Mouse (Mus musculus) neural tube, embryonic 15.5 days (tissue): ENCODE measurements around the gene Ece1. TPM values are rescaled to one million over a fixed set of nuclear protein-coding genes. Genes with fewer than 3 reads are reported as not detected.

Source experiments
- ATAC-seq: fragments of 200-750 bp; cut with Nextera tagmentation; 2 replicates; pipeline ENCODE4 v1.8.0; 2017; ENCODE audit warnings: mild to moderate bottlenecking, moderate TSS enrichment, moderate library complexity; ENCODE audit not compliant: low FRiP score
- H3K27ac ChIP-seq: fragments of 300-500 bp; sonication (generic); replicated peaks from 2 replicates; pipeline ENCODE4 v1.5.1; 2015; ENCODE audit warnings: mild to moderate bottlenecking, inconsistent platforms
- H3K27me3 ChIP-seq: fragments of 300-500 bp; sonication (generic); replicated peaks from 2 replicates; pipeline ENCODE4 v1.6.1; 2015; ENCODE audit warnings: inconsistent platforms
- H3K36me3 ChIP-seq: fragments of 300-500 bp; sonication (generic); 2 replicates; pipeline ENCODE4 v1.6.1; 2015; ENCODE audit warnings: inconsistent platforms
- H3K4me1 ChIP-seq: fragments of 300-500 bp; sonication (generic); 2 replicates; pipeline ENCODE4 v1.6.1; 2015; ENCODE audit warnings: inconsistent platforms
- H3K4me2 ChIP-seq: fragments of 300-500 bp; sonication (generic); 2 replicates; pipeline ENCODE4 v1.6.1; 2015; ENCODE audit warnings: inconsistent platforms, mild to moderate bottlenecking, moderate library complexity
- H3K4me3 ChIP-seq: fragments of 300-500 bp; sonication (generic); replicated peaks from 2 replicates; pipeline ENCODE4 v1.5.1; 2015; ENCODE audit warnings: mild to moderate bottlenecking, inconsistent platforms
- H3K9ac ChIP-seq: fragments of 300-500 bp; sonication (generic); replicated peaks from 2 replicates; pipeline ENCODE4 v1.6.1; 2015; ENCODE audit warnings: mild to moderate bottlenecking, inconsistent platforms
- H3K9me3 ChIP-seq: fragments of 300-500 bp; sonication (generic); replicated peaks from 2 replicates; pipeline ENCODE4 v1.6.1; 2016; ENCODE audit warnings: inconsistent platforms
- WGBS: fragments of 180-500 bp; shearing (Covaris S2); methylation state at CpG from one replicate; pipeline ENCODE4 v1.1.7; 2015; ENCODE audit warnings: mixed read lengths; 5-methylcytosine and 5-hydroxymethylcytosine counted together
- polyA plus RNA-seq: library from polyadenylated mRNA; unstranded; fragments of >200 nt; fragmentation: Nextera tagmentation; extraction: Ambion mirVana; gene quantifications from 2 replicates; pipeline ENCODE4 v1.2.1, GENCODE M21; 2015

The Ece1 gene
- polyA plus RNA-seq, 1 experiment from 2014 or later, result 23.0 TPM

DNA sequence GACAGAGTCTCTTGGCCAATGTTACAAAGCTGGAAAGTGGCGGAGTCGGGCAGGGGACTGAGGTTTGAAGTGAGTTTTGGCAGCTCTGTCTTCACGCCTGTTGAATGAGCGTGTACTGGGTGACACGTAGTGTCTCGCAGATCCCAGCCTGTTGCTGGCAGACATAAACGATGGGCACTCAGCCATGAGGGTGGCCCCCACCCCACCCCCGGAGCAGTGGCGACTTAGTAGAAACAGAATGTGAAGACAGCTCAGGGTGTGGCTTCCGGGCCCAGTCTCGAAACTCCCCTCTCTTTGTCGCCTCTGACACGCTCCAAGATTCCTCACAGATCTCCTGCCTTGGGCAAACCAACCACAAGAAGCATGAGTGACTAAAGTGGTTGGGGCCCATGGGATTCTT, 45.9 kb downstream of the Ece1 start:
- Histone ChIP-seq H3K9ac (no peak overlapping the region), H3K4me1 (peaks cover 17% of the 10 kb centered on the region), H3K4me3 (no peak overlapping the region), H3K27ac (no peak overlapping the region), H3K4me2 (no peak overlapping the region), H3K9me3 (no peaks in the 10 kb centered on the region), H3K27me3 (no peaks in the 10 kb centered on the region), H3K36me3 (no peaks in the 10 kb centered on the region)
- 59% methylated on average over 13 of the region's 13 CpGs for WGBS
- ATAC-seq, result no peak

DNA sequence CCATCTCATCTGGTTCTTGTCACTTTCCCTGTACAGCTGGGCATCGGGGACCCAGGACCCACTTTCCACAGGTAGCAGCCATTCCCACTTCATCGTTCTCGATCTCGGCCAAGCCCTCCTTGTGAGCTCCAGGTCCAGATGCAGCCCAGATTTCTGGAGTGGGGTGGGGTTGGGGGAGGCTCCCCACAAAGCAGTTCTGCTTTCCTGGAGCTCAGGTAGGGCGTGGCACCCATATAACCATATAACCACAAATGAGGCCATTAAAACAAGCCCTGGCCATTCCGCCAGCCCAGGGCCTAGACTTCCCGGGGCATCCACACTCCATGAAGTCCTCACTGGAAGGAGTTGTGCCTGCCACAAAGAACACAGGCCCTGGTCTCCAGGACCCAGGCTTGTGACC, 46.5 kb downstream of the Ece1 start:
- Histone ChIP-seq H3K9me3 (no peaks in the 10 kb centered on the region), H3K36me3 (no peaks in the 10 kb centered on the region), H3K27ac (no peak overlapping the region), H3K4me2 (no peak overlapping the region), H3K4me3 (no peak overlapping the region), H3K9ac (no peak overlapping the region), H3K4me1 (peaks cover 22% of the 10 kb centered on the region), H3K27me3 (no peaks in the 10 kb centered on the region)
- 77% methylated on average over 7 of the region's 7 CpGs for WGBS
- no peak for ATAC-seq

DNA sequence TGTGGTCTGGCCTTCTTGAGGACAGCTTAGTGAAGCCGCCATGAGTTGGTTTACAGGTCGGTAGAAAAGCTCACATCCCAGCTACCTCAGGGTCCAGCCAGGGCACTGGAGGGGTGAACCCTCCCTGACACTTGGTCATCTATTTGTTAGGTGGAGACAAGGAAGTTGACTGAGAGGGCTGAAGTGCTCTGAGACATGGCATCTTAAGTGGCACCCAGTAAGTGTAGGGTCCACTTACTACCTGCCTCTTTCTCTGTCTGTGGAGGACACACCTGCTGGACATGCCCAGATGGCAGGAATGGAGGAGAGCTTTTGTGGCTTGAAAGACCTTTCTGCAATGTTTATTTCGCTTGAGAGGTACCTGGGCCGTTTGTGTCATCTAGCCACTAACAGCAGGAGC, 46.9 kb downstream of the Ece1 start:
- no peaks in the 10 kb centered on the region for H3K9me3 ChIP-seq
- H3K36me3 ChIP-seq, result no peaks in the 10 kb centered on the region
- H3K27me3 ChIP-seq, result no peaks in the 10 kb centered on the region
- 70% methylated on average over 4 of the region's 4 CpGs for WGBS
- H3K27ac ChIP-seq, result no peak overlapping the region
- H3K9ac ChIP-seq, result no peak overlapping the region
- H3K4me2 ChIP-seq, result no peak overlapping the region
- ATAC-seq, result no peak
- no peak overlapping the region for H3K4me3 ChIP-seq
- peaks cover 26% of the 10 kb centered on the region for H3K4me1 ChIP-seq

DNA sequence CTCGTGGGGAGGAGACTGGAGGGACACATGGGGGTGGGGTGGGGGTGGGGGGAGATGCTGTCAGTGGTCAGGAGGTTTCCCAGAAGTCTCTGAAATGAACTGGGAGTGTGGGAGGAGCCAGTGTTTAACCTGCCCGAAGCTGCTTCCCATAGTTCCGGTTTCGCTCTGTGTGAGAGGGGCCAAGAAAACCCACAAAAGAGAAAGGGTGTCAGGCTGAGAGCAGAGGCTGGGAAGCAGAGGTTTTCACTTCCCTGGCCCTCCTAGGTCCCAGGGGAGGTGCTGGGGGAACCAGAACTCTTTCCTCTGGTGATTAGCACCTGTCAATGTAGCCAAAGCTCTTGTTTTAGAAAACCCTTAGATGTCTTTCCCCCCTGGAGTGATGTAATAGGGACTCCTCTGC, 47.4 kb downstream of the Ece1 start:
- no peak overlapping the region for H3K9ac ChIP-seq
- ATAC-seq, result no peak
- peaks cover 30% of the 10 kb centered on the region for H3K4me1 ChIP-seq
- no peaks in the 10 kb centered on the region for H3K27me3 ChIP-seq
- no peak overlapping the region for H3K27ac ChIP-seq
- WGBS, result 59% methylated on average over 4 of the region's 4 CpGs
- H3K4me3 ChIP-seq, result no peak overlapping the region
- H3K36me3 ChIP-seq, result no peaks in the 10 kb centered on the region
- H3K4me2 ChIP-seq, result no peak overlapping the region
- no peaks in the 10 kb centered on the region for H3K9me3 ChIP-seq

DNA sequence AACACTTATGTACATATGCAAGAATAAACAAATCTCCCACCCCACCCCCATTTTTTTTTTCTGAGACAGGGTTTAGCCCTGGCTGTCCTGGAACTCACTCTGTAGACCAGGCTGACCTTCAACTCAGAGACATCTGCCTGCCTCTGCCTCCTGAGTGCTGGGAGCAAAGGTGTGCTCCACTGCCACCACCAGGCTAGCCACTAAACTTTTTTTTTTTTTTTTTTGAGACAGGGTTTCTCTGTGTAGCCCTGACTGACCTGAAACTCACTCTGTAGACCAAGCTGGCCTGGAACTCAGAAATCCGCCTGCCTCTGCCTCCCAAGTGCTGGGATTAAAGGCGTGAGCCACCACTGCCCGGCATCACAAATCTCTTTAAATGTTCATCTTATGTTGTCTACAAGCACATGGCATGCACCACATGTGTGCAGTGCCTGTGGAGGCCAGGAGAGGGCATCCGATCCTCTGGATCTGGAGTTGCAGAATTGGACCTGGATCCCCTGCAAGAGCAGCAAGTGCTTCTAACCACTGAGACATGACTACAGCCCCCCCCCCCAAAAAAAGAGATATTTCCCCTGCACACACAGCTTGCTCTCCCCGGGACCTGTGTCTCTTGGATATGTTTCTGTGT, 48.5 kb downstream of the Ece1 start:
- ATAC-seq, result no peak
- H3K4me1 ChIP-seq, result peaks cover 25% of the 10 kb centered on the region
- 96% methylated on average over 5 of the region's 5 CpGs for WGBS

DNA sequence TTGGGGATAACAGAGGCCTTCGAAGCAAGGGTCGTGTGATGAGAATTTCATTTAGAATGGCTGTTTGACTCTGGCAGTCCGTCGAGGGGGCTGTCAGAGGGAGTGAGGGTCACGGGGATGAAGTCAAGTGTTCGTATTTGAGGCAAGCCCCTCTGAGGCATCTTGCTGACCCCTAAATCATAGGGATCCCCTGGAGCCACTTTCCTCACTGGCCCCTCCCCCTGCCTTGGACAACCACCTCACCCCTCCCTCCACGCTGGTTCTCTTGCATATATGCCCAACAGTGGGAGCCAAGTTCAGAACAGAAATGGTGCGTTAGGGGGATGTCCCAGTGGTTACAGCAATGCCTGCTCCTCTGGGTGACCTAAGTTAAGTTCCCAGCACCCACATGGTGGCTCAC, 49.6 kb downstream of the Ece1 start:
- Histone ChIP-seq H3K27ac (no peak overlapping the region), H3K4me1 (peaks cover 23% of the 10 kb centered on the region), H3K36me3 (no peaks in the 10 kb centered on the region), H3K27me3 (no peaks in the 10 kb centered on the region), H3K9ac (no peak overlapping the region), H3K4me2 (no peak overlapping the region), H3K4me3 (no peak overlapping the region), H3K9me3 (no peaks in the 10 kb centered on the region)
- WGBS, result 92% methylated on average over 8 of the region's 8 CpGs
- ATAC-seq, result no peak

More for the DNA sequence above, 48.5 kb downstream of the Ece1 start:
- H3K36me3 ChIP-seq, result no peaks in the 10 kb centered on the region
- no peak overlapping the region for H3K4me2 ChIP-seq
- H3K27me3 ChIP-seq, result no peaks in the 10 kb centered on the region
- no peak overlapping the region for H3K9ac ChIP-seq
- no peaks in the 10 kb centered on the region for H3K9me3 ChIP-seq
- no peak overlapping the region for H3K4me3 ChIP-seq
- H3K27ac ChIP-seq, result no peak overlapping the region

DNA sequence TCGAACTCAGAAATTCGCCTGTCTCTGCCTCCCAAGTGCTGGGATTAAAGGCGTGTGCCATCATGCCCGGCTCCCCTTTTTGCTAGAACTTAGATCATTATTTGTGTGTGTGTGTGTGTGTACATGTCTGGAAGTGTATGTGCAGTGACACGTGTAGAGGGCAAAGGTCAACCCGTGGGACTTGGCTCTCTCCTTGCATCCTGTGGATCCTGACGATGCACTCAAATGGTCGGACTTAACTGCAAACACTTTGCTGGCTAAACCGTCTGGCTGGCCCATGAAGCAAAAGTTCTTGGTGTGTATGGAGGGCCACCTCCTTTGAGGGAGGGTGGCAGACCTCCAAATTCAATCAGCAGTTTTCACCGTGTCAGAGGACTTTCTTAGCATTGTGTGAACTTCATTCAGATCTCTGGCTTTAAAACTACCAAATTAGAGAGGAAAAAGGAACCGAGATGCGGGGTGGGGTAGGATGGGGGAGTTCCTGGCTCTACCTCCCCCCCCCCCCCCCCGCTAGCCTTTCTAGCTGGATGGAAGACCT, 50.8 kb downstream of the Ece1 start:
- Histone ChIP-seq H3K9me3 (no peaks in the 10 kb centered on the region), H3K27me3 (no peaks in the 10 kb centered on the region), H3K4me2 (peak overlapping the region; percentile 98), H3K27ac (no peak overlapping the region), H3K9ac (peak overlapping the region; percentile 63), H3K36me3 (no peaks in the 10 kb centered on the region), H3K4me1 (peaks cover 32% of the 10 kb centered on the region), H3K4me3 (peak overlapping the region; percentile 58)
- 58% methylated on average over 12 of the region's 13 CpGs for WGBS
- ATAC-seq, result no peak

DNA sequence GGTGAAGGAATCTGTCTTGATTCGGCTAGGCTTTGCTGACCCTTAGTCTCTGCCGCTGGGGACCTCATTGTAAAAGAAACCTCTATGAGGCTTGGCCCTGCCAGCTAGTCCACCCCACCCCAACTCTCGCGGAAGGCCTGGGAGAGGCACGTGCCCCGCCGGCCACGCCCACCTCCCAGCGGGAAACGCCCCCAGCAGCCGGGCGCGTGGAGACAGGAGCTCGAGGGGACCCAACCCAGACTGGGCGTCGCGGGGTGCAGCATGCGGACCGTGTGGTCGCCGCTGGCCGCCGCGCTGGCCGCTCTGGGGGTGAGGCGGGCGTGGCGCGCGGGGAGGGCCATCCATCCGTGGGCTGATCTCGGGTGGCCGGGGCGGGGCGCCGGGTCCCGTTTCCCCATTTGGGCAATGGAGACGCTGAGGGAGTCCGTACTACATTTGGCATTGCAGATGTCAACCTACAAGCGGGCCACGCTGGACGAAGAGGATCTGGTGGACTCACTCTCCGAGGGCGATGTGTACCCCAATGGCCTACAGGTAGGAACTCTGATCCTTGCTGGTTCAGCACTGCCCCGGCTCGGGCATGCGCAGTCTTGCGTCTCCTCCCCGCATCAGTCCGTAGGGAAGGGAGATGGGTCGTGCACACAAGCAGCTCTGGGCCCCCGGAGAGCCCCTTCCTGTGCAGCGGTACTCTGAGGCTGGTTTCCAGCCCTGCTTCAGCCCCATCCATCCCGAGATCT, 51.5 kb downstream of the Ece1 start:
- ATAC-seq, result peak; percentile 84
- Histone ChIP-seq H3K27ac (no peak overlapping the region), H3K9ac (peak overlapping the region; percentile 63), H3K36me3 (no peaks in the 10 kb centered on the region), H3K4me3 (peak overlapping the region; percentile 58), H3K27me3 (no peaks in the 10 kb centered on the region), H3K9me3 (no peaks in the 10 kb centered on the region), H3K4me1 (peaks cover 39% of the 10 kb centered on the region), H3K4me2 (peak overlapping the region; percentile 98)
- WGBS, result 1% methylated on average over 53 of the region's 54 CpGs

DNA sequence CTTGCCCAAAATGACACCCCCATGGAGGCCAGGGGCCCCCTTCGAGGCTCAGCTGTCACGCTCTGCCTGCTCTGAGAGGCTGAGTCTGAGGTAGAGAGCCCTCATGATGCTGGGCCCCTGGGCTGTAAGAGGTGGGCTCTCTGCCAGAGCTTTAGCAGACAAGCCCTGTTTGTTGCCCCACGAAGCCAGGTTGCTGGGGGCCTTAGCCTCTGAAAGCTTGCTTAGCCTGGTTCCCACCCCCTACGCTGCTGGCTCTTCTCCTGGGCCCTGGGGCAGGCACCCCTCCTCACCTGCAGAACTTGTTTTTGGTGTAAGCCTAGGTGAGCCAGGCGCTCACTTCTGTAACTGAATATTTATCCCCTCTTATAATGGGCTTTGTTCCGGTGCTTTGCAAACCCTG, 55.6 kb downstream of the Ece1 start:
- Histone ChIP-seq H3K27me3 (no peaks in the 10 kb centered on the region), H3K9me3 (no peaks in the 10 kb centered on the region), H3K9ac (no peak overlapping the region), H3K4me2 (no peak overlapping the region), H3K4me3 (no peak overlapping the region), H3K4me1 (peaks cover 60% of the 10 kb centered on the region), H3K36me3 (no peaks in the 10 kb centered on the region), H3K27ac (no peak overlapping the region)
- 53% methylated on average over 6 of the region's 6 CpGs for WGBS
- ATAC-seq, result no peak

DNA sequence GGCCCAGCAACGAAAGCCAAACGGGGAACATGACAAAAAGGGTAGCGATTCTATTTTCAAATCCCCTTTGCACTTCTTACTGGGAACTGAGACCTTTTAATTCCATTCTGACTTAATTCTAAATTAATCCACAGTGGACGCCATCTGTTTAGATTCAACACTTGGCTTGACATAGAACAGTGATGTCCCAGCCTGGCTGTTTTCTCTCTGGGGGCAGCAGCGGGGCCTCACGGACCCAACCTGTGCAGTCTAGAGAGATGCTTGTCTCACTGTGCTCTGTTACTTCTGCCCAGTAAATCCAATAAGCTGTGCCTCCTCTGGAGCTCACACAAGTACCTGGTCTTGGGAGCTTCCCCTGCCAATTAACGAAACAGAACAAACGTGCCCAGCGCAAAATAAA, 56.5 kb downstream of the Ece1 start:
- Histone ChIP-seq H3K4me3 (no peak overlapping the region), H3K36me3 (no peaks in the 10 kb centered on the region), H3K27me3 (no peaks in the 10 kb centered on the region), H3K27ac (0 out of 2 replicates have a peak overlapping the region, but pooled peaks have one; percentile 1), H3K9me3 (no peaks in the 10 kb centered on the region), H3K9ac (no peak overlapping the region), H3K4me1 (peaks cover 53% of the 10 kb centered on the region), H3K4me2 (no peak overlapping the region)
- WGBS, result 58% methylated on average over 9 of the region's 9 CpGs
- no peak for ATAC-seq

DNA sequence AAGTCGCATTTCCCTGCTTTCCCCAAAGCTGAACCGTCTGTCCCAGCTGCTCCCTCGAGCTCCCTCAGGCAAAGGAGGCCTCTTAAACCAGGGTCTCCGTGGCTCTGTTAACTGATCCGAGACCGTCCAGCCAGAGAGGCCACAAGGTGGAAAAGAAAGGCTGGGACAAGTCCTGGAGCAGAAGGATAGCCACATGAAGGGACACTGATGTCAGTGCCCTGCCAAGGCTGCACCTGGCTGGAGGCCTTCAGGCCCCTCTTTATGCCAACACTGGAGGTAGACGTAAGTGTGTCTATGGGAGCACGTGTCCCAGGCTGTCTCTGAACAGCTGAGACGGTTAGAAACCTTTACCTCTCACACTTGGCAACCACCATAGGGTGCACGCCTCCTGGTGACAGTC, 57.1 kb downstream of the Ece1 start:
- peaks cover 47% of the 10 kb centered on the region for H3K4me1 ChIP-seq
- no peaks in the 10 kb centered on the region for H3K9me3 ChIP-seq
- H3K36me3 ChIP-seq, result no peaks in the 10 kb centered on the region
- H3K9ac ChIP-seq, result no peak overlapping the region
- WGBS, result 53% methylated on average over 10 of the region's 10 CpGs
- no peaks in the 10 kb centered on the region for H3K27me3 ChIP-seq
- H3K4me3 ChIP-seq, result no peak overlapping the region
- no peak for ATAC-seq
- H3K4me2 ChIP-seq, result no peak overlapping the region
- H3K27ac ChIP-seq, result peak overlapping the region; percentile 65; the same call in 1 of the 2 replicates

DNA sequence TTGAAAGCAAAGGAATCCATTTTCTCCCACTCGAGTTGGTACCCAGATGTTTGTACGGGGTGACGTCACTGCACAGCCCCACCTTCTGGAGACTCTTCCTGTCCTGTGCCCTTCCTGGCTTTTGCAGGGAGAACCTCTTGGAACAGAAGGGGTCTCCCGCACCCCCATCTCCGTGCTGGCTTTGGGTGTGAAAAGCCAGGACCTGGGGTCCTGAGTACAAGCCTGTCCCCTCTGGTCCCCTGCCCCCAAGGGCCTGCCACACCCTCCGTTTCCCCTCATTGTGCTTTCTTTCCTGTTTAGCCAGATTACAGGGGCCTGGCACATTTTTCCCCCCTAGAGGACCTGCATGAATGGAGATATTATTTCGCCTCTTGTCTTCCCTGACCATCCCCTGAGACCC, 58.0 kb downstream of the Ece1 start:
- Histone ChIP-seq H3K4me3 (no peak overlapping the region), H3K9me3 (no peaks in the 10 kb centered on the region), H3K9ac (no peak overlapping the region), H3K27me3 (no peaks in the 10 kb centered on the region), H3K27ac (peak overlapping the region; percentile 65), H3K4me1 (peaks cover 39% of the 10 kb centered on the region), H3K4me2 (no peak overlapping the region), H3K36me3 (no peaks in the 10 kb centered on the region)
- ATAC-seq, result no peak
- 59% methylated on average over 7 of the region's 7 CpGs for WGBS
